Mouse (Mus musculus) E14TG2a.4 (cell line): ENCODE results near the gene Defb19.

ENCODE experiments used
- CTCF ChIP-seq: conservative IDR thresholded peaks from 2 replicates; pipeline ENCODE4 v1.5.1; 2014; ENCODE audit warnings: low read length
- NANOG ChIP-seq: IDR thresholded peaks from 2 replicates; pipeline ENCODE4 v1.6.1; 2014; ENCODE audit warnings: borderline replicate concordance, low read length, mixed read lengths
- POU5F1 ChIP-seq: IDR thresholded peaks from 2 replicates; pipeline ENCODE4 v1.6.1; 2014; ENCODE audit warnings: low read length, borderline replicate concordance

- TF ChIP-seq CTCF = no peak
- no peak for TF ChIP-seq NANOG
- TF ChIP-seq POU5F1 = no peak
Observed at GRCm38 (mm10) chr2:152620367-152621134, 40.4 kb upstream of the Defb19 start.
